Mouse (Mus musculus) lung, postnatal 0 days (tissue): ENCODE results near the gene Rnf227.

Experiments
- CTCF ChIP-seq: IDR thresholded peaks from 2 replicates; pipeline ENCODE4 v1.5.1; 2016; ENCODE audit warnings: antibody characterized with exemption, mild to moderate bottlenecking
- EP300 ChIP-seq: IDR thresholded peaks from 2 replicates; pipeline ENCODE4 v1.6.1; 2016; ENCODE audit warnings: antibody characterized with exemption, mild to moderate bottlenecking, control low read depth

DNA sequence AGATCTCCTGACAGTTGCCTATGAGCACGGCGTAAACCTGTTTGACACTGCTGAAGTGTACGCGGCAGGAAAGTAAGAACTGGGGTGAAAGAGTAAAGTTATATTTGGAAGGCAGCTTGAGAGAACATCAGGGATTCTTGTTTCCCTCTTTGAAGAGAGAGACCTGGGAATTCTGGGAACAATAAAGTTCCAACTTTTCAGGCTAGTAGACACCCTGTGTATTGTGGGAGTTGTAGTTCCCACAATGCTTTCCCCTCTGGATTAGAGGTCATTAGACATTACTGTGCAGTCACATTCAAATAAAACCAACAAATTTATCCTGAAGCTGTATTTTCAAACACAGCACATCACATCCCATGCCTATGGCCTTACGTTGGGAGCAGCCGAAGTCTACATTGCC lies 11.7 kb upstream of the Rnf227 start:
- TF ChIP-seq CTCF (no peak), EP300 (no peak)
